Mouse (Mus musculus) c-Kit-negative CD71-positive TER-119-positive erythroid progenitor cells, embryonic 14.5 days (primary cell): Measurements from ENCODE around the gene Nom1.

Experiments used
- DNase-seq: peaks from one replicate; pipeline ENCODE4 v3.0.0-alpha.2; 2013; ENCODE audit warnings: low read depth, low spot score

The Nom1 gene

GRCm38 (mm10) chr5:29470851-29471394 is 36.5 kb downstream of the Nom1 start:
- no peak for DNase-seq

- DNase-seq = no peak
Measured at GRCm38 (mm10) chr5:29471396-29471795, 36.9 kb downstream of the Nom1 start.

GRCm38 (mm10) chr5:29471855-29472665 is 37.6 kb downstream of the Nom1 start:
- no peak for DNase-seq

- DNase-seq = no peak
Measured at GRCm38 (mm10) chr5:29473551-29474245, 39.2 kb downstream of the Nom1 start.

GRCm38 (mm10) chr5:29474246-29474960 is 39.9 kb downstream of the Nom1 start:
- no peak for DNase-seq

GRCm38 (mm10) chr5:29475041-29475440 is 40.6 kb downstream of the Nom1 start:
- DNase-seq = no peak

- DNase-seq = no peak
Measured at GRCm38 (mm10) chr5:29475556-29475955, 41.1 kb downstream of the Nom1 start.

GRCm38 (mm10) chr5:29476021-29476420 is 41.6 kb downstream of the Nom1 start:
- no peak for DNase-seq

GRCm38 (mm10) chr5:29477474-29478207 is 43.2 kb downstream of the Nom1 start:
- no peak for DNase-seq

GRCm38 (mm10) chr5:29478208-29479197 is 44.0 kb downstream of the Nom1 start, which contains the start of gene Mnx1:
Gene Mnx1 (minus strand): TSS chr5:29478470.
- no peak for DNase-seq

GRCm38 (mm10) chr5:29479198-29479593 is 44.7 kb downstream of the Nom1 start:
- no peak for DNase-seq

- no peak for DNase-seq
Measured at GRCm38 (mm10) chr5:29483801-29484200, 49.3 kb downstream of the Nom1 start.

GRCm38 (mm10) chr5:29484965-29485940 is 50.8 kb downstream of the Nom1 start:
- no peak for DNase-seq

- no peak for DNase-seq
Measured at GRCm38 (mm10) chr5:29485941-29486320, 51.5 kb downstream of the Nom1 start.

GRCm38 (mm10) chr5:29487321-29487720 is 52.9 kb downstream of the Nom1 start:
- DNase-seq = no peak

GRCm38 (mm10) chr5:29507013-29507412 is 72.5 kb downstream of the Nom1 start:
- no peak for DNase-seq
